Mouse (Mus musculus) brain, embryonic 14.5 days (tissue): ENCODE measurements around the gene Ppp5c.

Experiments
- CTCF ChIP-seq: fragments of 200-500 bp; IDR thresholded peaks from 2 replicates; pipeline ENCODE4 v1.5.1; 2012; ENCODE audit warnings: inconsistent platforms, mild to moderate bottlenecking, moderate library complexity, borderline replicate concordance; ENCODE audit not compliant: insufficient read depth, insufficient read length; ENCODE audit errors: extremely low read depth
- POLR2A ChIP-seq: fragments of 200-500 bp; IDR thresholded peaks from 2 replicates; pipeline ENCODE4 v1.6.1; 2012; ENCODE audit warnings: mild to moderate bottlenecking, inconsistent platforms, borderline replicate concordance; ENCODE audit not compliant: poor library complexity, insufficient read depth, insufficient read length, severe bottlenecking; ENCODE audit errors: extremely low read depth

GRCm38 (mm10) chr7:17010010-17010347 is 17.7 kb downstream of the Ppp5c start:
- TF ChIP-seq CTCF: no peak
- TF ChIP-seq POLR2A: no peak
